In genomic region chr13:34342286-34342890, GRCm38 (mm10) we compare ENCODE assay signal across 8 mouse cellular contexts. TPM values are rescaled to one million over a fixed set of nuclear protein-coding genes. Genes with fewer than 3 reads are reported as not detected.
DNase-seq lines count a peak whose midpoint lies in the region; ATAC-seq and TF ChIP-seq lines count a peak whose summit lies in the region.

No protein-coding gene starts in this region.

- H3K9me3 ChIP-seq in embryonic facial prominence, embryonic 14.5 days (ENCODE audit: control insufficient read depth, low read length) = no peaks in the 10 kb centered on the region
- H3K9me3 ChIP-seq in intestine, postnatal 0 days (ENCODE audit: control insufficient read depth) = no peaks in the 10 kb centered on the region

- no peak overlapping the region for H3ac ChIP-seq in myocyte (ENCODE audit: control insufficient read depth, insufficient read length)

- H3K4me1 ChIP-seq in embryonic facial prominence, embryonic 14.5 days (ENCODE audit: control insufficient read depth, insufficient read depth, low read length) = peaks cover 5% of the 10 kb centered on the region; the same call in 1 of the 2 replicates
- 0 out of 2 replicates have a peak, but pooled peaks cover 7% of the 10 kb centered on the region for H3K4me1 ChIP-seq in intestine, postnatal 0 days (replicated peaks; ENCODE audit: control insufficient read depth, insufficient read depth, low read length)
- H3K4me1 ChIP-seq in thymus, adult 2 months (replicated peaks; ENCODE audit: control insufficient read depth, insufficient read depth, low read length) = peaks cover 10% of the 10 kb centered on the region

- H3K79me2 ChIP-seq in myocyte (ENCODE audit: control insufficient read depth, insufficient read depth) = peaks cover 12% of the 10 kb centered on the region

- H3K27ac ChIP-seq in embryonic facial prominence, embryonic 14.5 days (replicated peaks; ENCODE audit: low read depth, low read length) = no peak overlapping the region
- H3K27ac ChIP-seq in intestine, postnatal 0 days (ENCODE audit: low read depth, low read length) = no peak overlapping the region
- no peak overlapping the region for H3K27ac ChIP-seq in thymus, adult 2 months (ENCODE audit: control insufficient read depth, insufficient read depth, low read length)

- 70% methylated on average over 6 of the region's 6 CpGs for WGBS in embryonic facial prominence, embryonic 14.5 days
- WGBS in intestine, postnatal 0 days = 72% methylated on average over 6 of the region's 6 CpGs
- WGBS in thymus, adult 2 months = 92% methylated on average over 6 of the region's 6 CpGs

- TF ChIP-seq POLR2A in myocyte (IDR thresholded peaks at IDR 0.05; ENCODE audit: insufficient read length, low read depth) = no peak
- TF ChIP-seq POLR2A in thymus, adult 2 months (IDR thresholded peaks at IDR 0.05; ENCODE audit: control insufficient read depth, extremely low read depth, insufficient read depth, low read length, poor library complexity) = no peak

- no peak overlapping the region for H3K9ac ChIP-seq in embryonic facial prominence, embryonic 14.5 days (ENCODE audit: low read depth, low read length)
- H3K9ac ChIP-seq in intestine, postnatal 0 days (ENCODE audit: low read depth, low read length) = no peak overlapping the region

- H3K36me3 ChIP-seq in embryonic facial prominence, embryonic 14.5 days (ENCODE audit: control insufficient read depth, insufficient read depth, low read length) = no peaks in the 10 kb centered on the region
- H3K36me3 ChIP-seq in intestine, postnatal 0 days (ENCODE audit: control insufficient read depth, insufficient read depth) = no peaks in the 10 kb centered on the region
- no peaks in the 10 kb centered on the region for H3K36me3 ChIP-seq in myocyte (ENCODE audit: control insufficient read depth, insufficient read depth)
- H3K36me3 ChIP-seq in thymus, adult 2 months (ENCODE audit: control insufficient read depth, insufficient read depth, low read length) = no peaks in the 10 kb centered on the region

- intact Hi-C loops in left cerebral cortex, postnatal 14 days (cut with DNase I) = loop anchor here (5.0 to 10.0 kb wide), 6 partner anchors 45 to 532 kb away; partner anchors contain the start of gene Prpf4b
- intact Hi-C loops in left cerebral cortex, postnatal 4 days (cut with DNase I) = loop anchor here (5.0 to 10.0 kb wide), 4 partner anchors 50 to 262 kb away; no protein-coding TSS in a partner anchor

- DNase-seq in left cerebral cortex, postnatal 14 days (ENCODE audit: low spot score in 2 of 2) = peak; percentile 33 to 36
- DNase-seq in left cerebral cortex, postnatal 4 days = no peak
- no peak for DNase-seq in embryonic facial prominence, embryonic 14.5 days (ENCODE audit: low spot score)
- DNase-seq in thymus, adult 2 months = no peak
- DNase-seq in urinary bladder, adult 18-20 months (ENCODE audit: low spot score in 2 of 2) = no peak
- DNase-seq in layer of hippocampus, adult 9-10 months (ENCODE audit: low spot score) = no peak

- H3K27me3 ChIP-seq in embryonic facial prominence, embryonic 14.5 days (replicated peaks; ENCODE audit: control insufficient read depth, insufficient read depth, low read length) = peaks cover 27% of the 10 kb centered on the region
- H3K27me3 ChIP-seq in intestine, postnatal 0 days (replicated peaks; ENCODE audit: control insufficient read depth, insufficient read depth, low read length) = 0 out of 2 replicates have a peak, but pooled peaks cover 2% of the 10 kb centered on the region
- H3K27me3 ChIP-seq in myocyte (ENCODE audit: control insufficient read depth, insufficient read depth, insufficient read length) = no peaks in the 10 kb centered on the region
- no peaks in the 10 kb centered on the region; the same call in 1 of the 2 replicates for H3K27me3 ChIP-seq in thymus, adult 2 months (ENCODE audit: control insufficient read depth, insufficient read depth, low read length)

- H3K4me2 ChIP-seq in embryonic facial prominence, embryonic 14.5 days (ENCODE audit: low read depth, low read length) = peak overlapping the region; percentile 98
- peak overlapping the region; percentile 96 for H3K4me2 ChIP-seq in intestine, postnatal 0 days (replicated peaks; ENCODE audit: low read depth)
- peak overlapping the region; percentile 92 for H3K4me2 ChIP-seq in myocyte (ENCODE audit: low read depth)

- ATAC-seq in embryonic facial prominence, embryonic 14.5 days (ENCODE audit: low read depth) = no peak
- ATAC-seq in intestine, postnatal 0 days = no peak

- peak overlapping the region; percentile 79; the same call in 1 of the 2 replicates for H3K4me3 ChIP-seq in embryonic facial prominence, embryonic 14.5 days (ENCODE audit: low read depth, low read length)
- peak overlapping the region; percentile 14; the same call in 1 of the 2 replicates for H3K4me3 ChIP-seq in intestine, postnatal 0 days (ENCODE audit: low read depth, low read length)
- peak overlapping the region; percentile 51 for H3K4me3 ChIP-seq in myocyte
- H3K4me3 ChIP-seq in thymus, adult 2 months (ENCODE audit: control insufficient read depth, insufficient read depth, low read length) = no peak overlapping the region

- no peak for TF ChIP-seq CTCF in intestine, postnatal 0 days (IDR thresholded peaks at IDR 0.05; ENCODE audit: low read depth)
- no peak for TF ChIP-seq CTCF in thymus, adult 2 months (IDR thresholded peaks at IDR 0.05; ENCODE audit: borderline replicate concordance, control insufficient read depth, extremely low read depth, insufficient read depth, low read length, poor library complexity)

TF ChIP-seq in myocyte, 11 proteins besides CTCF, POLR2A, EP300 and RAD21:
- TF ChIP-seq MYOD1 (IDR thresholded peaks at IDR 0.05; ENCODE audit: control insufficient read depth in 1 of 3, insufficient read length in 2 of 3, low read depth in 2 of 3) (no peak), CEBPB (IDR thresholded peaks at IDR 0.05; ENCODE audit: insufficient read depth, poor library complexity, severe bottlenecking) (no peak), E2F4 (IDR thresholded peaks at IDR 0.05; ENCODE audit: insufficient read depth) (no peak), USF1 (IDR thresholded peaks at IDR 0.05; ENCODE audit: low read depth) (no peak), POLR2AphosphoS2 (IDR thresholded peaks at IDR 0.05; ENCODE audit: insufficient read length, low read depth) (no peak), SRF (IDR thresholded peaks at IDR 0.05; ENCODE audit: control insufficient read depth, insufficient read length, low read depth) (no peak), MYOG (IDR thresholded peaks at IDR 0.05; ENCODE audit: control insufficient read depth in 1 of 3, insufficient read depth in 1 of 3, insufficient read length in 2 of 3, low read depth in 2 of 3) (no peak), TCF3 (IDR thresholded peaks at IDR 0.05; ENCODE audit: insufficient read length, low read depth) (no peak), REST (IDR thresholded peaks at IDR 0.05; ENCODE audit: insufficient read depth, insufficient read length) (no peak), MAX (IDR thresholded peaks at IDR 0.05; ENCODE audit: low read depth) (no peak), TCF12 (IDR thresholded peaks at IDR 0.05; ENCODE audit: insufficient read depth, poor library complexity, severe bottlenecking) (no peak)

RNA-seq across cellular contexts. Expression of gene Slc22a23, which starts 2.6 kb away (rescaled TPM):
- 10 to 100 TPM; 66.2 to 70.6 TPM for total RNA-seq in left cerebral cortex, postnatal 14 days (2021)
- 10 to 100 TPM; 78.6 to 83.1 TPM for total RNA-seq in left cerebral cortex, postnatal 4 days (2021)
- polyA plus RNA-seq in embryonic facial prominence, embryonic 14.5 days (2014; fragmentation: Nextera tagmentation; extraction: Ambion mirVana) = 6.0 and 7.4 TPM in 2 replicates
- 3.4 and 3.8 TPM in 2 replicates for polyA plus RNA-seq in intestine, postnatal 0 days (2015; fragmentation: Nextera tagmentation; extraction: Ambion mirVana)
- polyA plus RNA-seq in myocyte (2012; fragmentation: generic; extraction: Trizol) = 8.5 TPM
- 9.4 and 12.7 TPM in 2 replicates for polyA plus RNA-seq in thymus, adult 2 months (2012; rRNA removed)

Comparison
In these comparisons a context has a peak if more than half of its experiments do, and no peak if none do; other contexts are left out.
1. DNase-seq: peak in left cerebral cortex, postnatal 14 days (2 of 2); none in left cerebral cortex, postnatal 4 days (single experiment), embryonic facial prominence, embryonic 14.5 days (single experiment), thymus, adult 2 months (single experiment), urinary bladder, adult 18-20 months (0 of 2) and layer of hippocampus, adult 9-10 months (single experiment).
2. Peak in every context shown above with its lines, with median percentiles within 50 percentile points of each other: H3K4me2 ChIP-seq.